Comparison of ENCODE assay signal across 10 mouse cellular contexts in genomic region chr2:93032049-93032448, GRCm38 (mm10). TPM values are rescaled to one million over a fixed set of nuclear protein-coding genes. Genes with fewer than 3 reads are reported as not detected.
DNase-seq lines count a peak whose midpoint lies in the region; ATAC-seq and TF ChIP-seq lines count a peak whose summit lies in the region.
"Had no signal": no experiment of that assay in that cellular context is flagged by ENCODE, and none has a peak within 500 bp of the region (broad histone marks: within the 10 kb centered on the region; RNA-seq: fewer than 3 reads in every experiment).

No protein-coding gene starts in this region.

- TF ChIP-seq EP300 in liver, postnatal 0 days (IDR thresholded peaks at IDR 0.05; ENCODE audit: low read depth), result no peak

- no peak overlapping the region for H3K9ac ChIP-seq in hindbrain, postnatal 0 days (replicated peaks; ENCODE audit: low read length)
- no peak overlapping the region for H3K9ac ChIP-seq in liver, postnatal 0 days (replicated peaks)
- H3K9ac ChIP-seq: embryonic facial prominence, embryonic 12.5 days had no signal

- no peaks in the 10 kb centered on the region for H3K9me3 ChIP-seq in hindbrain, postnatal 0 days (ENCODE audit: low read length)
- no peaks in the 10 kb centered on the region for H3K9me3 ChIP-seq in liver, postnatal 0 days (ENCODE audit: low read length)
- H3K9me3 ChIP-seq: embryonic facial prominence, embryonic 12.5 days had no signal

- peaks cover 28% of the 10 kb centered on the region for H3K4me1 ChIP-seq in hindbrain, postnatal 0 days (ENCODE audit: insufficient read depth, low read length)
- H3K4me1 ChIP-seq in liver, postnatal 0 days (ENCODE audit: insufficient read depth), result peaks cover 20% of the 10 kb centered on the region

- H3K27me3 ChIP-seq in hindbrain, postnatal 0 days (ENCODE audit: insufficient read depth, low read length), result no peaks in the 10 kb centered on the region
- H3K27me3 ChIP-seq in liver, postnatal 0 days (ENCODE audit: insufficient read depth, low read length), result no peaks in the 10 kb centered on the region
- H3K27me3 ChIP-seq: embryonic facial prominence, embryonic 12.5 days had no signal

- peak; percentile 36 to 43 for DNase-seq in layer of hippocampus, postnatal 10 days (ENCODE audit: low spot score in 2 of 2)
- no peak for DNase-seq in layer of hippocampus, adult 9-10 months (ENCODE audit: low spot score)
- DNase-seq in adrenal gland, postnatal 14 days, result peak; percentile 86
- peak; percentile 71 to 72 for DNase-seq in cerebellum, postnatal 25 days
- DNase-seq in hindbrain, postnatal 0 days (ENCODE audit: low spot score), result peak; percentile 76
- DNase-seq in liver, postnatal 0 days, result no peak
- DNase-seq in left cerebral cortex, adult 11 months (ENCODE audit: low spot score), result no peak
- no peak for DNase-seq in urinary bladder, postnatal 14 days (ENCODE audit: low spot score)

- TF ChIP-seq CTCF in hindbrain, postnatal 0 days (IDR thresholded peaks at IDR 0.05; ENCODE audit: low read depth), result no peak
- no peak for TF ChIP-seq CTCF in liver, postnatal 0 days (IDR thresholded peaks at IDR 0.05; ENCODE audit: low read depth)

- H3K27ac ChIP-seq in hindbrain, postnatal 0 days, result peak overlapping the region; percentile 73
- no peak overlapping the region for H3K27ac ChIP-seq in liver, postnatal 0 days (ENCODE audit: low read depth)
- H3K27ac ChIP-seq: embryonic facial prominence, embryonic 12.5 days had no signal

- ATAC-seq in hindbrain, postnatal 0 days, result peak; percentile 70
- ATAC-seq in liver, postnatal 0 days, result no peak
- ATAC-seq: intestine, embryonic 16.5 days had no signal

- H3K36me3 ChIP-seq in hindbrain, postnatal 0 days (ENCODE audit: insufficient read depth, low read length), result no peaks in the 10 kb centered on the region
- H3K36me3 ChIP-seq in liver, postnatal 0 days (replicated peaks; ENCODE audit: insufficient read depth, low read length), result no peaks in the 10 kb centered on the region

- H3K4me2 ChIP-seq in hindbrain, postnatal 0 days (ENCODE audit: low read depth, low read length), result no peak overlapping the region
- no peak overlapping the region for H3K4me2 ChIP-seq in liver, postnatal 0 days (ENCODE audit: low read depth, low read length)
- H3K4me2 ChIP-seq: embryonic facial prominence, embryonic 12.5 days had no signal

- WGBS in hindbrain, postnatal 0 days, result 39% methylated on average over 8 of the region's 8 CpGs
- WGBS in liver, postnatal 0 days (ENCODE audit: insufficient replicate concordance), result 92% methylated on average over 8 of the region's 8 CpGs

- H3K4me3 ChIP-seq in hindbrain, postnatal 0 days (ENCODE audit: low read length), result no peak overlapping the region
- H3K4me3 ChIP-seq in liver, postnatal 0 days (ENCODE audit: low read depth, low read length), result no peak overlapping the region
- H3K4me3 ChIP-seq: embryonic facial prominence, embryonic 12.5 days had no signal

RNA-seq across cellular contexts. Expression of gene Prdm11, which starts 13.9 kb away (rescaled TPM):
- total RNA-seq in layer of hippocampus, postnatal 10 days (2021), result 10 to 100 TPM; 24.9 to 25.9 TPM
- total RNA-seq in adrenal gland, postnatal 14 days (2021), result 40.8 and 45.4 TPM in 2 replicates
- total RNA-seq in hindbrain, postnatal 0 days (2014; rRNA removed), result 14.9 and 15.6 TPM in 2 replicates
- 3.5 and 3.7 TPM in 2 replicates for polyA plus RNA-seq in hindbrain, postnatal 0 days (2015; fragmentation: Nextera tagmentation; extraction: Ambion mirVana)
- 0.86 and 1.2 TPM in 2 replicates for polyA plus RNA-seq in liver, postnatal 0 days (2015; fragmentation: Nextera tagmentation; extraction: Ambion mirVana)

Comparison
In these comparisons a context has a peak if more than half of its experiments do, and no peak if none do; other contexts are left out.
1. DNase-seq: peak in layer of hippocampus, postnatal 10 days (2 of 2), adrenal gland, postnatal 14 days (single experiment), cerebellum, postnatal 25 days (2 of 2) and hindbrain, postnatal 0 days (single experiment); none in layer of hippocampus, adult 9-10 months (single experiment), liver, postnatal 0 days (single experiment), left cerebral cortex, adult 11 months (single experiment) and urinary bladder, postnatal 14 days (single experiment).